Mouse (Mus musculus) testis, adult 2 months (tissue): ENCODE results near the gene Atp13a5.

Source experiments
- CTCF ChIP-seq: fragments of 200-500 bp; IDR thresholded peaks from 2 replicates; pipeline ENCODE4 v1.5.1; 2012; ENCODE audit warnings: low read depth, mild to moderate bottlenecking, inconsistent platforms, low read length, moderate library complexity; ENCODE audit not compliant: control insufficient read depth, insufficient read depth, insufficient replicate concordance
- POLR2A ChIP-seq: fragments of 200-500 bp; IDR thresholded peaks from 2 replicates; pipeline ENCODE4 v1.6.1; 2012; ENCODE audit warnings: low read depth, mild to moderate bottlenecking, inconsistent platforms, low read length, moderate library complexity; ENCODE audit not compliant: control insufficient read depth

DNA sequence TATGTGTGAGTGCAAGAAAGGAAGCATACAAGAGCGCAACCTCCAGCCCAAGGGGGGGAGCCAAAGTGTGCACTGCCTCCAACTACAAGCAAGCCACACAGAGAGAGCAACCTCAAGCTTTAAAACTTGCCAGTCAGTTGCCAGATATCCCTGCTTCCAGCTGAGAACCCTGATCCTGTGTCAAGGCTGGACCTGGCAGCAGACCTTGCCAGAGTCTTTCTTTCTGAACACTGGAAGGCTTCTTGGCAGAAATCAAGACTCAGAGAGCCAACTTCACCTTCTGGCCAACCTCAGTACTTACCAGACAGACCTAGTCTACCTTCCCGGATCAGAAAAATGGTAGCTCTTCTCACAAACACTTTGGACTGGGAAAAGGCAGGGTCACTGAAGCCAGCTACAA lies 20.5 kb upstream of the Atp13a5 start:
- TF ChIP-seq CTCF (no peak), POLR2A (no peak)
